Mouse (Mus musculus): ENCODE measurements around the gene Ppp1r9a. TPM values are rescaled to one million over a fixed set of nuclear protein-coding genes. Genes with fewer than 3 reads are reported as not detected.

Gene Ppp1r9a
- total RNA-seq (2012; rRNA removed), result not detected in 2 replicates
- 1.0 TPM in 1 of 2 replicates, not detected in the other for total RNA-seq (2014; rRNA removed)
- 0.29 TPM in 1 of 2 replicates, not detected in the other for polyA plus RNA-seq (2012; ENCODE audit: insufficient read length, low read depth)

GRCm38 (mm10) chr6:4902674-4903324 lies at the start of gene Ppp1r9a:
Gene Ppp1r9a, plus strand, starts transcription at chr6:4902917.
- TF ChIP-seq MAX (IDR thresholded peaks at IDR 0.05; ENCODE audit: low read length) (no peak), SIN3A (IDR thresholded peaks at IDR 0.05; ENCODE audit: low read length) (no peak), BHLHE40 (IDR thresholded peaks at IDR 0.05; ENCODE audit: low read depth, low read length) (no peak), MXI1 (IDR thresholded peaks at IDR 0.05; ENCODE audit: low read depth, low read length) (no peak), USF1 (IDR thresholded peaks at IDR 0.05; ENCODE audit: low read depth, low read length) (no peak), MEF2A (IDR thresholded peaks at IDR 0.05; ENCODE audit: borderline replicate concordance, low read depth, low read length) (no peak), UBTF (IDR thresholded peaks at IDR 0.05; ENCODE audit: low read depth, low read length) (no peak), CTCF (conservative IDR thresholded peaks at IDR 0.05 in 1 of 2, IDR thresholded peaks at IDR 0.05 in 1 of 2; ENCODE audit: low read depth in 2 of 2, low read length in 2 of 2) (no peak)
- DNase-seq (ENCODE audit: extremely low read depth), result no peak
- Histone ChIP-seq H3K27ac (ENCODE audit: insufficient read depth, low read depth) (no peak within 1 kb of the TSS), H3K27me3 (replicated peaks) (no peaks in the 10 kb centered on the region), H3K9ac (ENCODE audit: insufficient read depth, low read depth) (no peak within 1 kb of the TSS), H3K79me2 (replicated peaks; ENCODE audit: control insufficient read depth, extremely low read depth, insufficient read depth, poor library complexity, severe bottlenecking) (no peaks in the 10 kb centered on the region), H3K4me1 (ENCODE audit: control insufficient read depth in 1 of 2, insufficient read depth in 2 of 2) (no peaks in the 10 kb centered on the region), H3K4me3 (replicated peaks in 1 of 3; ENCODE audit: low read depth in 2 of 3, low read length in 2 of 3, poor library complexity in 1 of 3) (no peak within 1 kb of the TSS), H3K36me3 (replicated peaks in 1 of 2; ENCODE audit: control insufficient read depth in 1 of 2, insufficient read depth in 1 of 2, low read length in 1 of 2) (no peaks in the 10 kb centered on the region), H3K9me3 (replicated peaks; ENCODE audit: low read length) (peaks cover 6% of the 10 kb centered on the region), H3K4me2 (ENCODE audit: insufficient read depth, low read depth, poor library complexity, severe bottlenecking) (no peak within 1 kb of the TSS)
- dilution Hi-C loops (cut with MboI; ENCODE audit: extremely low pct_ligation_motif_present, extremely low pct_unique_long_range_greater_than_20kb, low sequenced_read_pairs) (no loop called here), in situ Hi-C loops (cut with MboI; ENCODE audit: low pct_ligation_motif_present, low pct_unique_long_range_greater_than_20kb, low sequenced_read_pairs) (no loop called here)

DNA sequence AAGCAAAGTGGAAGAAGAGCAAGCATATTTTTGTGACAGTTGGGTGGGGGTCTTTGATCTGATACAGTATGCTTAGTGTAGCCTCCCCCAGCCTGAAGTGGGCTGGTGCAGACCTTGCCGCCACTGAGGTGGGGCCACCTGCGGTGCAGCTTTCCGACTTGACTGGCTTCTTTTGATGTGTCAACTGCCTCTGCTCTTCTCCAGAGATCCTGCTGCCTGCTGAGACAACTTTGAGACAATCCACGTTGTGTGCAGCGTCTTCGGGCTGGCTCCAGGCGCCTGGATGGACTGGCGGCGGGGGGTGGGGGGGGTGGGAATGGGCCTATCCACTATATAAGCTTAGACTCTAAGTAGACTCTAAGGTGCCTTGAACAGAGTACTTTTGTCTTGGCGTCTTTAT lies 47.5 kb upstream of the Ppp1r9a start:
- H3K4me3 ChIP-seq (replicated peaks in 1 of 3; ENCODE audit: low read depth in 2 of 3, low read length in 2 of 3, poor library complexity in 1 of 3), result no peak overlapping the region

DNA sequence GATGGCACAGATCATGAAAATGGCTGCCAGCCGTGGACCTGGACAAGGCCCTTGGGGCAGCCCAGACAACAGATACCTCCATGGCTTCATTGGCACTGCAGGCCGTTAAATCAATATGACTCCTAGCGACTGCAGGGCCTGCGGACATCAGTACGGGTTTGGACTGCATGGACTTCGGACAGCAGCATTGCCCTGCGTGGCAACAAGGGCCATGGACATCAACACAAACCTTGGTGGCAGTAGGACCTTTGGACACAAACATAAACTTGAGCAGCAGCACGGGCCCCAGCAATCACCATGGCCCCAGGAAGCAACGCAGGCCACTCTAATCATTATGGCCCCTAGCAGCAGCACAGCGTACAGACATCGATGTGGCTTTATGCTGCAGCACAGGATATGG lies 45.8 kb upstream of the Ppp1r9a start:
- Histone ChIP-seq H3K4me2 (ENCODE audit: insufficient read depth, low read depth, poor library complexity, severe bottlenecking) (no peak overlapping the region), H3K27ac (ENCODE audit: insufficient read depth, low read depth) (no peak overlapping the region), H3K9me3 (replicated peaks; ENCODE audit: low read length) (no peaks in the 10 kb centered on the region), H3K9ac (ENCODE audit: insufficient read depth, low read depth) (no peak overlapping the region), H3K79me2 (replicated peaks; ENCODE audit: control insufficient read depth, extremely low read depth, insufficient read depth, poor library complexity, severe bottlenecking) (no peaks in the 10 kb centered on the region), H3K4me1 (ENCODE audit: control insufficient read depth in 1 of 2, insufficient read depth in 2 of 2) (no peaks in the 10 kb centered on the region), H3K4me3 (replicated peaks in 1 of 3; ENCODE audit: low read depth in 2 of 3, low read length in 2 of 3, poor library complexity in 1 of 3) (no peak overlapping the region), H3K36me3 (replicated peaks in 1 of 2; ENCODE audit: control insufficient read depth in 1 of 2, insufficient read depth in 1 of 2, low read length in 1 of 2) (no peaks in the 10 kb centered on the region), H3K27me3 (replicated peaks) (no peaks in the 10 kb centered on the region)
- dilution Hi-C loops (cut with MboI; ENCODE audit: extremely low pct_ligation_motif_present, extremely low pct_unique_long_range_greater_than_20kb, low sequenced_read_pairs), result no loop called here
- TF ChIP-seq KAT2A (IDR thresholded peaks at IDR 0.05; ENCODE audit: insufficient replicate concordance, low read length), result no peak
- TF ChIP-seq MAX (IDR thresholded peaks at IDR 0.05; ENCODE audit: low read length), result no peak
- TF ChIP-seq TCF12 (IDR thresholded peaks at IDR 0.05; ENCODE audit: low read depth, low read length), result no peak
- TF ChIP-seq NRF1 (IDR thresholded peaks at IDR 0.05; ENCODE audit: low read depth, low read length), result no peak
- DNase-seq (ENCODE audit: extremely low read depth), result no peak
- in situ Hi-C loops (cut with MboI; ENCODE audit: low pct_ligation_motif_present, low pct_unique_long_range_greater_than_20kb, low sequenced_read_pairs), result no loop called here

More for the DNA sequence above, 47.5 kb upstream of the Ppp1r9a start:
- Histone ChIP-seq H3K4me1 (ENCODE audit: control insufficient read depth in 1 of 2, insufficient read depth in 2 of 2) (no peaks in the 10 kb centered on the region), H3K27ac (ENCODE audit: insufficient read depth, low read depth) (no peak overlapping the region), H3K27me3 (replicated peaks) (no peaks in the 10 kb centered on the region), H3K9me3 (replicated peaks; ENCODE audit: low read length) (no peaks in the 10 kb centered on the region), H3K36me3 (replicated peaks in 1 of 2; ENCODE audit: control insufficient read depth in 1 of 2, insufficient read depth in 1 of 2, low read length in 1 of 2) (no peaks in the 10 kb centered on the region), H3K79me2 (replicated peaks; ENCODE audit: control insufficient read depth, extremely low read depth, insufficient read depth, poor library complexity, severe bottlenecking) (no peaks in the 10 kb centered on the region), H3K4me2 (ENCODE audit: insufficient read depth, low read depth, poor library complexity, severe bottlenecking) (no peak overlapping the region), H3K9ac (ENCODE audit: insufficient read depth, low read depth) (no peak overlapping the region)
- in situ Hi-C loops (cut with MboI; ENCODE audit: low pct_ligation_motif_present, low pct_unique_long_range_greater_than_20kb, low sequenced_read_pairs), result no loop called here
- TF ChIP-seq GABPA (IDR thresholded peaks at IDR 0.05; ENCODE audit: insufficient replicate concordance, low read depth, low read length), result no peak
- no peak for DNase-seq (ENCODE audit: extremely low read depth)
- dilution Hi-C loops (cut with MboI; ENCODE audit: extremely low pct_ligation_motif_present, extremely low pct_unique_long_range_greater_than_20kb, low sequenced_read_pairs), result no loop called here

All from CH12.LX (cell line).